Mouse (Mus musculus) lung, adult 2 months (tissue): Measurements from ENCODE around the gene Arhgef12. TPM values are rescaled to one million over a fixed set of nuclear protein-coding genes. Genes with fewer than 3 reads are reported as not detected.
A peak's percentile ranks its signal among the peaks of the same experiment; 100 is the strongest.

Experiments used
- DNase-seq: peaks from one replicate; pipeline ENCODE4 v3.0.0; 2022
- H3K4me1 ChIP-seq: fragments of 200-500 bp; 2 replicates; pipeline ENCODE4 v1.6.1; 2011; ENCODE audit warnings: low read length; ENCODE audit not compliant: control insufficient read depth, insufficient read depth
- H3K4me3 ChIP-seq: fragments of 200-500 bp; replicated peaks from 2 replicates; pipeline ENCODE3; 2011; ENCODE audit warnings: low read depth, mild to moderate bottlenecking, control low read depth, low read length; ENCODE audit errors: extremely low read depth
- CTCF ChIP-seq: fragments of 200-500 bp; IDR thresholded peaks from 2 replicates; pipeline ENCODE4 v1.5.1; 2011; ENCODE audit warnings: mild to moderate bottlenecking, low read length, control low read depth; ENCODE audit not compliant: insufficient read depth
- POLR2A ChIP-seq: fragments of 200-500 bp; IDR thresholded peaks from 2 replicates; pipeline ENCODE4 v1.6.1; 2011; ENCODE audit warnings: low read depth, mild to moderate bottlenecking, control low read depth, low read length, borderline replicate concordance; ENCODE audit errors: extremely low read depth
- WGBS: fragments of 180-500 bp; shearing (Covaris S2); methylation state at CpG from one replicate; pipeline ENCODE4 v1.1.7; 2018; 5-methylcytosine and 5-hydroxymethylcytosine counted together
- polyA plus RNA-seq: library from polyadenylated mRNA; depleted of rRNA; stranded (reverse); fragments of >200 nt; gene quantifications from 2 replicates; pipeline ENCODE4 v1.2.3, GENCODE M21; 2012; rRNA removed

Arhgef12 gene
- polyA plus RNA-seq = 46.2 and 62.4 TPM in 2 replicates

- peak; percentile 51 for DNase-seq
- WGBS = 6% methylated on average over 10 of the region's 10 CpGs
- H3K4me1 ChIP-seq = peaks cover 14% of the 10 kb centered on the region
- peak within 1 kb of the TSS; percentile 73 for H3K4me3 ChIP-seq
- TF ChIP-seq POLR2A = no peak
- peak; percentile 45 for TF ChIP-seq CTCF
Measured at GRCm38 (mm10) chr9:43107187-43107517, at the start of gene Arhgef12. Gene Arhgef12 (minus strand): TSS chr9:43107239.

GRCm38 (mm10) chr9:43155960-43156359, 48.9 kb upstream of the Arhgef12 start:
- Histone ChIP-seq H3K4me1 (no peaks in the 10 kb centered on the region), H3K4me3 (no peak overlapping the region)
- 42% methylated on average over 6 of the region's 6 CpGs for whole genome bisulfite sequencing
- no peak for DNase-seq
- TF ChIP-seq CTCF (no peak), POLR2A (no peak)

- TF ChIP-seq CTCF (no peak), POLR2A (no peak)
- no peak for DNase-seq
- no peaks in the 10 kb centered on the region for H3K4me1 ChIP-seq
- H3K4me3 ChIP-seq = no peak overlapping the region
- 57% methylated on average over 6 of the region's 6 CpGs for WGBS
Measured at GRCm38 (mm10) chr9:43151779-43152178, 44.7 kb upstream of the Arhgef12 start.

- TF ChIP-seq POLR2A (no peak), CTCF (no peak)
- DNase-seq = no peak
- 53% methylated on average over 9 of the region's 9 CpGs for WGBS
- no peaks in the 10 kb centered on the region for H3K4me1 ChIP-seq
- H3K4me3 ChIP-seq = no peak overlapping the region
Measured at GRCm38 (mm10) chr9:43150957-43151356, 43.9 kb upstream of the Arhgef12 start.

- Histone ChIP-seq H3K4me1 (no peaks in the 10 kb centered on the region), H3K4me3 (no peak overlapping the region)
- DNase-seq = no peak
- 9% methylated on average over 10 of the region's 10 CpGs for WGBS
- TF ChIP-seq POLR2A (no peak), CTCF (no peak)
Measured at GRCm38 (mm10) chr9:43150075-43150474, 43.0 kb upstream of the Arhgef12 start.

- Histone ChIP-seq H3K4me1 (no peaks in the 10 kb centered on the region), H3K4me3 (no peak overlapping the region)
- 85% methylated on average over 3 of the region's 3 CpGs for WGBS
- no peak for TF ChIP-seq CTCF
- TF ChIP-seq POLR2A = no peak
- DNase-seq = no peak
Measured at GRCm38 (mm10) chr9:43149498-43149897, 42.5 kb upstream of the Arhgef12 start.

GRCm38 (mm10) chr9:43145196-43145595, 38.2 kb upstream of the Arhgef12 start:
- WGBS = 87% methylated on average over 4 of the region's 4 CpGs
- H3K4me3 ChIP-seq = no peak overlapping the region
- no peak for DNase-seq
- TF ChIP-seq CTCF (no peak), POLR2A (no peak)
- H3K4me1 ChIP-seq = no peaks in the 10 kb centered on the region

GRCm38 (mm10) chr9:43144206-43144810, 37.3 kb upstream of the Arhgef12 start:
- 57% methylated on average over 12 of the region's 12 CpGs for WGBS
- no peaks in the 10 kb centered on the region for H3K4me1 ChIP-seq
- H3K4me3 ChIP-seq = no peak overlapping the region
- TF ChIP-seq POLR2A (no peak), CTCF (no peak)
- DNase-seq = no peak

GRCm38 (mm10) chr9:43141839-43142238, 34.8 kb upstream of the Arhgef12 start:
- 4% methylated on average over 4 of the region's 4 CpGs for WGBS
- DNase-seq = peak; percentile 52

GRCm38 (mm10) chr9:43133525-43133924, 26.5 kb upstream of the Arhgef12 start:
- no peak for TF ChIP-seq CTCF
- no peak for TF ChIP-seq POLR2A
- DNase-seq = no peak
- 73% methylated on average over 3 of the region's 3 CpGs for WGBS
- Histone ChIP-seq H3K4me3 (no peak overlapping the region), H3K4me1 (no peaks in the 10 kb centered on the region)

More at GRCm38 (mm10) chr9:43141839-43142238, 34.8 kb upstream of the Arhgef12 start:
- H3K4me1 ChIP-seq = no peaks in the 10 kb centered on the region
- TF ChIP-seq POLR2A = no peak
- TF ChIP-seq CTCF = peak; percentile 64
- no peak overlapping the region for H3K4me3 ChIP-seq
